Mouse (Mus musculus) CD4-positive, CD25-positive, alpha-beta regulatory T cell, adult 4 months (primary cell): ENCODE measurements around the gene Rbm47. TPM values are rescaled to one million over a fixed set of nuclear protein-coding genes. Genes with fewer than 3 reads are reported as not detected.

Source experiments
- ATAC-seq: one replicate; pipeline ENCODE4 v1.8.0; 2017
- polyA plus RNA-seq, 2 experiments: library from polyadenylated mRNA; unstranded; fragments of 100-300 nt; shearing (Covaris generic); gene quantifications; one replicate each; pipeline ENCODE4 v1.2.1; 2017

The Rbm47 gene
- polyA plus RNA-seq, 2 experiments from 2014 or later = 0.42 to 0.66 TPM

- ATAC-seq = no peak
These were observed 88.4 kb downstream of the Rbm47 start for GRCm38 (mm10) chr5:66084541-66084940.

DNA sequence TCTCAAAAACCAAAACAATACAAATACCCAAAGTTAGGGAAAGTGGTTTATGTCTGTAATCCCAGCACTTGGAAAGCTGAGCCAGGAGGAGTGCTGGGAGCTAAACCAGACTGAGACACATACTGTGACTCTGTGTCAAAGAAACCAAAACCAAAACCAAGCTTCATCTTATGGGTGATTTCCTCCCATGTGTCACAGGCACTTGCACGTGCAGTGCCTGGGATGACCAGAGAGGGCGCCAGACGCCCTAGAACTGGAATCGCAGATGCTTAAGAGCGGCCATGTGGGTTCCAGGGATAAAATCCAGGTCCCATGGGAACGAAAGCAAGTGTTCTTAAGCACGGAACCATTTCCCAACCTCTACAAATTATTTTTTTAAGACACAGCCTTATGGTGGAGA is 89.6 kb downstream of the Rbm47 start:
- ATAC-seq = peak; percentile 86

GRCm38 (mm10) chr5:66082229-66082572 is 90.7 kb downstream of the Rbm47 start:
- no peak for ATAC-seq

DNA sequence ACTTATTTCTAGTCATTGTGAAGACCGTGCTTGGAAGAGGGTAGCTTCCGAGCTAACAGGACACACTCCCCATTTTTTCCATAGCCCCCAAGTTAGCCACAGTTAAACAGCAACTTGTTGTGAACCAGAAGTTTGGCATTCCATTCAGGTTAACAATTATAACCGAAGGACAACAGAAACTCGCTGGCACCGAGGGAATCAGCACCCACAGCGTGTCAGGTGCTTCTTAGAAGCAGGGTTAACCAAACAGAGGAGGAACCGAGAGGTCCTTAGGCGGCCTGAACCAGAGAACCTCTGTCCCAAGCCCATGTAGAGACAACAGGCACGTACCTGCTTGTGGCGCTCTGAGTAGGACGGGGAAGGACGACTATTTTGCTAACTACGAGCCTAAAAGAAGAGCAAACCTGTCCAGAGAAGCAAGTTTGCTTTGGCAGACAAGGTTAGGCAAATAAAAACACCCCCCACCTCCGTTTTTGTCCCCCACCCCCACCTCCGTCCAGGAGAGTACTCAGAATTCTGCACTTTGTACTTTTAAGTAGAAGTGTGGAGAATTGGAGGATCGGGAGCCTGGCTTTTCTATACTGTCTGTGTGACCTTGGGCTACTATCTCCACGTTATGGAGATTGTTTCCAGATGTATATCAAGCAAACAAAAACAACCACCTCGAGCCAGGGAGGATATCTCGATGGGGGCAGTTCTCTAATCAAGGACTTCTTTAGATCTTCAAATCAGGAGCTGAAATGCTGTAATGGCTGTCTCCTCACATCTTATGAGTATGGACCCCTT is 91.3 kb downstream of the Rbm47 start:
- no peak for ATAC-seq

GRCm38 (mm10) chr5:66080529-66081220 is 92.2 kb downstream of the Rbm47 start:
- ATAC-seq = no peak

- ATAC-seq = no peak
These were observed 93.3 kb downstream of the Rbm47 start for GRCm38 (mm10) chr5:66079358-66080179.

DNA sequence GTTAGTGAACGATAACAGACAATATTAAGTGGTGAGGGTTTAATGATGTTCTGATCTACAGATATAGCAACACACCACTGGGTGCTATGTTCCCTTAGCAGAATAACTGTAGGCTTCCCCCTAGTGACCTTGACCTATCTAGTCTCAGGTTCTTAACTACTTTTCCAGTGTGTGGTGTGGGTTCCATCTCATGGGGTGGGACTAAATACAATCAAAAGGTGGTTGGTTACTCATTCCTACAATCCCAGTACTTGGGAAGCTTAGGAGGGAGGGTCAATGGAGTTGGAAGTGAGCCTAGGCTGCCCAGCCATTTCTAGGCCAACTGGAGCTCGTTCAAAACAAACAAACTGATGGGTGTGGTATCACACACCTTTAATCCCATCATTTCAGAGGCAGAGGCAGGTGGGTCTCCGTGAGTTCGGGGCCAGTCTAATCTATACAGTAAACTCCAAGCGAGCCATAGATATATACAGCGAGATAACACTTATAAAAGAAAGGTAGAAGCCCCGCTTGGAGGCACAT is 94.4 kb downstream of the Rbm47 start:
- no peak for ATAC-seq

DNA sequence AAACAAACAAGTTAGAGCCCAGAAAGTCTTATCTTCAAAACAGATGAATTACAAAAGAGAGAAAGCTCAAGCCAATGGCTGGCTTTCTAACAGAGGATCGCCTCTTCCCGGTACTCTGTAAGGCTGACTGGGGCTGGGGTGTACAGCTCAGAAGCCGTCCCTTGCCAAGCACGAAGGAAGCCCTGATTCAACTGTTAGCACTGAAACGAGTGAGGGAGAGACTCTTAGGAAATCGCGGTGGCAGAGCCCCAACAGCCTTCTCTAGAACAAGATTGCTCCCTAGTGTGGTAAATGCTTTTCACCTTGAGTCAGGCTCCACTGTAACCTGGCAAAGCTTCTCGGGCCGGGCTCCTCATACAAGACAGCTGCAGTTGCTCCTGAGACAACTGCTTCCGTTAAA is 95.5 kb downstream of the Rbm47 start:
- ATAC-seq = no peak

GRCm38 (mm10) chr5:66076685-66077301 is 96.1 kb downstream of the Rbm47 start:
- ATAC-seq = no peak

GRCm38 (mm10) chr5:66075906-66076305 is 97.0 kb downstream of the Rbm47 start:
- no peak for ATAC-seq

GRCm38 (mm10) chr5:66075032-66075488 is 97.9 kb downstream of the Rbm47 start:
- ATAC-seq = peak; percentile 95

- ATAC-seq = no peak
These were observed 98.7 kb downstream of the Rbm47 start for GRCm38 (mm10) chr5:66074235-66074634.

DNA sequence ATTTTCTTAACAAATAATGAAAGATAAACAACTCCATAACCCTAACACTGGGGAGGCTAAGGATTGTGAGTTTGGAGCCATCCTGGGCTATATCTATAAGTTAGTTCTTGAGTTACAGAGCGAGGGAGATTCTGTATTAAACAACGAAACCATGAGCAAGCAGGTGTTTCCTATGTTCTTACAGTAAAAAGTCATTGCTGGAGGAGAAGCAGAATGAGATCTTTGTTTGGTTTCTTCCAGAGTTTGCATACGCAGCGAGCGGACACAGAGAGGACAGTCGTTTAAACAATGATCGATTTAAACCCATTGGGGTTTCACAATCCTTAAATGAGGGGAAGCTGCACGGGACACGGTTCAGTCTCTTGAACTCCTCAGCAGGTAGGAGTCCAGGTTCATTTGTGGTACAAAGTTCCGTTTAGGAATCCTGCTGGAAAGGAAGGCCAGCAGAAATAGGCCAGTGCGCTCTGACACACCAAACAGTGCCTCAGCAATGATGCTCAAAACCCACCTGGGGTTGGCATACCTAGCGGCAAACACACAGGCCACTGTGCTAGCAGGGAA is 99.2 kb downstream of the Rbm47 start:
- ATAC-seq = no peak

DNA sequence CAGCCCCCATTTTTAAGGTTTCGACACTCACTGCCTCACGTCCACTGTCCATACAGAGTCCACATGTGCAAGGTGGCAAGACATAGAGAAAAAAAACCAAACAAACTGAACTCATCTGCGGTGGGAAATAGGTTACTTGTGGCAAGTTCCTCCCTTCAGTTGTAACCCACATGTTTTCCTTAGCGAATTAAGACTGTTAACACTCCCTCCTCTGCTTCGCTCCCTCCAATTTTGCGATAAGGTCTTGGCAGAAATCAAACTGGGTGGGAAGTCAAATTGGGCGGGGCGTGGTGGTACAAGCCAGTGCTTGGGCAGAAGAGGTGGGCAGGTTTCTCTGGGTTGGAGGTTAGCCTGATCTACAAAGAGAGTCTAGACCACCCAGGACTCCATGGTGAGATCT is 101.2 kb downstream of the Rbm47 start:
- ATAC-seq = no peak

- no peak for ATAC-seq
These were observed 102.6 kb downstream of the Rbm47 start for GRCm38 (mm10) chr5:66070350-66070749.

DNA sequence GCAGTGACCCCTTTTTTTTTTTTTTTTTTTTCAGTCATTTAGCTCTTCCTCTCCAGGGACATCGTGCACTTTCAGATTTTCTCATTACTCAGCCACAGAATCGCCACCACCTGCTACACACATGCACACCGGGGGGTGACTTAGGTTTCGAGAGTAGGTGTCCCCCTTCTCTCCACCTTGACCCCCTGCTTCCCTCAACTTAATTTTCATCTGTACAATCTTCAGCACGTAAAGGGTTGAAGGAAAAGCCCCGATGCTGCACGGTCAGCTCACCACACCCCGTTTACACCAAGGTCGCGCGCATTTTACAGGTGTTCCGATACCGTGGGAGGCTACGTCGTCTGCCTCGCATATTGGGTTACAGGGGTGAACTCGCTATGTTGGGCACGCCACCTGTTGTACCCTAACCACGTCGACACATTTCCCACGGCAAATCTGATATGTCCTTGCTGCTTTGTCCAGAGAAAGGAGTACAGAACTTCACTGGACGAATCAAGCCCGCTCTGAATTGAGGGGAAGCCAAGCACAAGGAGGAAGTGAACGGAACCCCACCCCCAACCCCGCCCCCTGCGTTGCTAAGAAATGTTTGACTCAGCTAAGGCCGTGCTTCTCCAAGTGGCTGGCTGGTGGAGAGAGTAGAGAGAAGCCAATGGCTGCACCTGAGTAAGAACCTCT is 103.3 kb downstream of the Rbm47 start:
- peak; percentile 89 for ATAC-seq

DNA sequence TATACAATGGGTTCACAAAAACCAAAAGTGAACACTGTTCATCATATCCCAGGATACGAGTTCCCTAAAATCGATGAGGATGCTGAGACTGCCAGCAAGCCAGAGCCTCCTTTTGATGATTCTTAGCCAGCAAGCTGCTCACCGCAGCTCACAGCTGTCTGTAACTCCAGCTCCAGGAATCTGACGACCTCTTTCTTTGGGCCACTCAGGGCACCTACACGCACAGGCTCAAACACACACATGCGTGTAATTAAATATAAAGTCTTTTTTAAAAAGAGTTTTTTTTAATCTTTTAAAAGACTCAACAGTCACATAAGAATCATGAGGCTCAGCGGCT is 103.8 kb downstream of the Rbm47 start:
- ATAC-seq = no peak

DNA sequence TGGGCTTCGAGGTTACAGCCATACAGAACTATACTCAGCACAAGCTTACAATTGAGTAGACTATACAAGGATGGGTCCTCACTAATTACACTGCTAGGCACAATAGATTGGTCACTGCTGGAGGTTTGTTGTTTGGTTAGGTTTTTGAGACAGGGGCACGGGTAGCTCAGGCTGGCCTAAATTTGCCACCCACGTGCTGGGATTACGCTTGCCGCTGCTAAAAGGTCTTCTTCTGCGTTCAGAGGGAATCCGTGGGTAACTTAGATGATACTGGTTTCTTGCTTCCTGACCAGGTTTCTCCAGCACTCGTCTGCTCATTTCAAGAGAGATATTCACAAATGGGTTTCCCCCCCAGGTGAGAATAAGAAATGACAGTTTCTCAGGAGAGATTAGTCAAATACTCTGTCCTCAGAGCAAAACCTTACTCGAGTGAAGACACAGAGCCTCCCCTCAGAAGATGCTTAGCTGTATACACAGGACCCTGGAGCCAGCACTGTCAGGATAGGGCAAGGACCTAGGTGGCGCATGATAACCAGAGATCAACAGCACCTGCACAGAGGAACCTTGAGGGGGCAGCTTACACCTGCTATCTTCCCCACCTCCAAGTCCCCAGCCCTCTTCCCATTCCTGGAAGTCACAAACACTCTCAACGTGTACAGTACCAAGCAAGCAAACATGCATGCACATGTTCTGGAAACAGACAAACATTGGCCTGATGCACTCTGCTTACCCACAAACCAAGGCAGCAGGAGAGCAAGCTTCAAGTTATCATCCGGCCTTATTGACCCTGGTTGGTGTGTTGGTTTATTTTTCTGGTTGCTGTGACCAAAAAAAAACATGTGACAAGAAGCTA is 104.6 kb downstream of the Rbm47 start:
- peak; percentile 22 for ATAC-seq

- ATAC-seq = no peak
These were observed 105.7 kb downstream of the Rbm47 start for GRCm38 (mm10) chr5:66067219-66067618.

GRCm38 (mm10) chr5:66062930-66063220 is 110.0 kb downstream of the Rbm47 start:
- no peak for ATAC-seq
